Mouse (Mus musculus): ENCODE measurements around the gene Scnm1.
"Not testable (repeated sequence)": the region's sequence is repeated elsewhere in the genome, so short reads cannot be mapped to it uniquely, and the experiment has no call there.

Gene Scnm1

DNA sequence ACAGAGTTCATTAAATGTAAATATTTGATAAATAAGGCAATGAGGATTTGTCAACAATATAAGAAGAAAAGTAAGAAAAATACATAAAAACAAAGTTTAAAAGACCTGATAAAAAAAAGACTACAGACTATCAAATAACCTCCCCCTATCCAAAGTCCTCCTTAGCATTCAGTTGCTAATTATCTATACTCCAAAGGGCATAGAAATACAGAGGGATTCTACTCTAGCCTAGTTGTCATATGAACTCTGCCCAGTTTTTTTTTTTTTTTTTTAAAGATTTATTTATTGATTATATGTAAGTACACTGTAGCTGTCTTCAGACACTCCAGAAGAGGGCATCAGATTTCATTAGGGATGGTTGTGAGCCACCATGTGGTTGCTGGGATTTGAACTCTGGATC is 26.5 kb downstream of the Scnm1 start:
- not testable (repeated sequence) for DNase-seq (ENCODE audit: low spot score in 2 of 2)

DNA sequence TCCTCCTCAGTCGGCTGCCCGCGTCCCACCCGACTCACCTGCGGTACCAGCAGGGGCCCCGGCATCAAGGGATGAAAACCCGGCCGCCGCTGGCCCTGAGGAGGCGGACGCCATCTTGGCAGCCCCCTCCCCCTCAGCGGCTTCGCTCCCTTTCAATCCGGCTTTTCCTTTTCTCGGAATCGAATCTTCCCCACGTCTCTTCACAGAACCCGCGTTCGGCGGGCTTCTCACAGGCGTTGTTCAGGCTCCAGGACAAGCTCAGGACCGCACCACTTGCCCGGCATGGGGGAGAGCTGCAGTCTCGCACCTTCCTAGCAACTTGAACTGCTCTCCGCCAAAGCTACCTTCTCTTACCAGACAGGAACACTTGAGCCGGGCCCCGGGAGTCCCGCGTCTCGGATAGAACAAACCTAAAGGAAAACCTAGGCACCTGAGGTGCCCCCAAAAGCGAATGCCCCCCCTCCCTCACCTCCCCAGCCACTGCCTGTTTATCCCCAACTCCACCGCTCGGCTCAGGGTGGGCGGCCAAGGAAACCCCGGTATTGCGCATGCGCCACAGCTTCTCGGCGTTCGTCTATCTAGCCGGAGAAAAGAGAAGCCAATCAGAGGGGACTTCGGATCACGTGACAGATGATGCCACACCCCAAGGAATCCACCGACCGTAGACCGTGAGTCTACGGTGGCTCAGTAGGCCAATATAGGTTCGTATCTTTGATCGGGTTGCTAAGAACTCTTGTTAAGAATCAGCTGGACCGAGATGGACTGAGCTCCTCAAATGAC is 27.3 kb downstream of the Scnm1 start, which contains the start of gene Pip5k1a:
Gene Pip5k1a (minus strand): TSS at position 593 of the 780 bp plus-strand sequence.
- peak; percentile 94 to 95 for DNase-seq (ENCODE audit: low spot score in 2 of 2)

GRCm38 (mm10) chr3:95105586-95106337 is 28.0 kb downstream of the Scnm1 start:
- DNase-seq (ENCODE audit: low spot score in 2 of 2) = no peak

- DNase-seq (ENCODE audit: low spot score in 2 of 2) = peak; percentile 25 to 45
These were observed 28.7 kb downstream of the Scnm1 start for GRCm38 (mm10) chr3:95105121-95105520.

- DNase-seq (ENCODE audit: low spot score in 2 of 2) = no peak
These were observed 33.0 kb downstream of the Scnm1 start for GRCm38 (mm10) chr3:95100854-95101253.

DNA sequence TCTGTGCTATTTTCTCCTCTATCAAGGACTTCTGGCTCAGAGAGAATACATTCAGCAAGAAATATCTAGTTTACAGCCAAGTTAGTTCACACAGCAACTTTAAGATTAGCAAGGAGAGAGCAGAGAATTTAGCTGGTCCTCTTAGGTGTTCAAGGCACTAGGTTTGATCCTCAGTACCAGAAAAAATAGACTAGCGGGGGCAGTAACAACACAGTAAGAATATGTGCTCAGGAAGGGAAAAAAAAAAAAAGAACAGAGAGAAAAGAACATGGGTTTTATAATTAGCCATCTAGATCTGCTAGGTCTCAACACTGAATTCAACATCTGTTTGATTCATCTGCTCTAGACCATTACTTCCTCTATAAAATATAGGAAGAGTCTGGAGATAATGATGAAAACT is 45.7 kb downstream of the Scnm1 start:
- DNase-seq (ENCODE audit: low spot score in 2 of 2) = no peak
